Mouse (Mus musculus): ENCODE data around the gene Tnk2.

Tnk2 gene

DNA sequence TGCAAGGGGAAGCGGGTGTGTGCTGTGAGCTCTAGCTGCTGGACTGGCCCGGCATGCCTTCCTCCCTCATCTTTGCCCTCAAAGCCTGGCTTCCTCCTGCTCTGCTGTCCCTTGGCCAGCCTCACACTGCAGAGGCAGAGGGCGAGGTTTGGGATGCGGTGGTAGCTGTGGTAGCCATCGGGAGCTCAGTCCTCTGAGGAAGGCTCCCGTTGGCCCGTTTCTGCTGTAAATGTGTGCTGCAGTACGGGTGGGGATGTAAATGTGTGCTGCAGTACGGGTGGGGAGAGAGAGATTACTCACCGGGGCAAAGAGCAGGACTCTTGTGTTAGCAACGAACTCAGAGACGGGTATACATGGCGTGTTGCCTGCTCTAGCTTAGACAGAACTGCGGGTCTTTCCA lies 35.1 kb downstream of the Tnk2 start:
- DNase-seq (ENCODE audit: low spot score): peak; percentile 26

DNA sequence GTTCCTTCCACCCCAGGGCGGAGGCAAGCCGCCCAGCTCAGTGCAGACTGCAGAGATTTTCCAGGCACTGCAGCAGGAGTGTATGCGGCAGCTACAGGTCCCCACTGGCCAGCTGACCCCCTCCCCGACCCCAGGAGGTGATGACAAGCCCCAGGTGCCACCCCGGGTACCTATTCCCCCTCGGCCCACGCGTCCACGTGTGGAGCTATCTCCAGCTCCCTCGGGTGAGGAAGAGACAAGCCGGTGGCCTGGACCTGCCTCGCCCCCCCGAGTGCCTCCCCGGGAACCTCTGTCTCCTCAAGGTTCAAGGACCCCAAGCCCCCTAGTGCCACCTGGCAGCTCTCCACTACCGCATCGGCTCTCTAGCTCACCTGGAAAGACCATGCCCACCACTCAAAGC lies 36.3 kb downstream of the Tnk2 start:
- DNase-seq (ENCODE audit: low spot score): peak; percentile 7

DNA sequence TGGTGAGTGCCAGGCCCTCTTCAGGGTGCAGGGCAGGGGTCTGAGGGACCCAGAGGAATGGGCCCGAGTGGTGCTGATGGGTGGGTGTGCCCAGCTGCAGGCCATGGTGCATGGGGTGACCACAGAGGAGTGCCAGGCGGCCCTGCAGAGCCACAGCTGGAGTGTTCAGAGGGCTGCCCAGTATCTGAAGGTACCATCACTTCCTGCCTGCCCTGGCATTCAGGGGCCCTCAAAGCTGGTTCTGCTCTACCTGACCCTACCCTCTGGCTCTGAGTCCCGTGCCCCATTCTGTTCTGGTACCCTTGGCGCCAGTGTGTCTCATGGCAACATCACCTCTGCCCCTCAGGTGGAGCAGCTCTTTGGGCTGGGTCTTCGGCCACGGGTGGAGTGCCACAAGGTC lies 37.1 kb downstream of the Tnk2 start:
- peak; percentile 10 for DNase-seq (ENCODE audit: low spot score)

DNA sequence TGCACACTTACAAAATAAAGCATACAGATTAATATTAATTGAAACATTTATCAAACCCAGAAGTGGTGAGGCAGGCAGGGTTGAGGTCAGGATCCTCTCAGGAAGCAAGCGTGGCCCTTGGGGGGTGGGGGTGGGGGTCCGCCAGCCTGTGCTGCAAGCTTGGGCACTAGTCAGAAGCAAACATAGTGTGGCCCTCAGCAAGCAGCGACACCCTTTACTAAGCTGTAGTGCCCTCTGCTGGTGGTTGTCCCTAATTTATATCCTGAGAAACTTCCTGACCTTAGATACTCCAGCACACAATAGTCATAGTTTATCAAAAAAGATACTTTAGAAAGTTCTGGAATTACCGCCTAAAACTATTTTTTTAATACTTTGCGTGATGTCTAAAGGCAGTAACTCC lies 38.5 kb downstream of the Tnk2 start:
- DNase-seq (ENCODE audit: low spot score): peak; percentile 80

DNA sequence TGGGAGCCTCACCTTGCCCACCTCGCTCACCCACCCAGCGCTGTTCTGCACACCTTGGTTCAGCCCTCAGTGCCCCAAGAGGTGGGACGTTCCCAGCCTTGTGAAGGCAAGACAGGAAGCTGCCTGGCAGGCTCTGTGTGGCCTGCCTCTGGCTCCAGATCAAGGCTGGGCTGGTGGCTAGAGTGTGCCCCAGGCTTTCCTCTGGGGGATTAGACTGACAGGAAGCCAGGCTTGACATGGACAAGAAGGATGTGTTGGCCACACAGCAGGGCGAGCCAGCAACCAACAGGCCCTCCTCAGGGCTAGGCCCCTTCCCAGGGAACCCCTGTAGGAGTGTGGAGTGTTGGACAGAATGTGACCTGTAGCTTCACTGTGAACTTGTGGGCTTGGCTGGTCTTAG lies 39.2 kb downstream of the Tnk2 start:
- peak; percentile 7 for DNase-seq (ENCODE audit: low spot score)

DNA sequence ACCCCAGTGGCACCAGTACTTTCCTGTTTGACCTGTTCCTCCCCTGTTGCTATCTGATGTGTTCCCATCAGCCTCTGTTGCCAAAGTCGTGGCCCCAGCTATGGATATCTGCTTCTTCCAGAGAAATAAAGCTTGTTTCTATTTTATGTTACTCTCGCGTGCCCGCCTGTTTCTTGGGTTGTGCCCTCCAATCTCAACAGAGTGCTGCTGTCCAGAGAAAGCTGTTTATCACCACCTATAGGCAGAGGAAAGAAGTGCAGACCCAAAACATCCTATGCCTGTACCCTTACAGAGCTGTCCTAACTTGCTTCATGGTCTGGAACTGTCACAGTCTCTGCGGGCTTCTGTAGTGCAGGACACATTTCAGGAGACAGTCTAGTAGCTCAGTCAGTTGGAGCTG lies 39.7 kb downstream of the Tnk2 start:
- peak; percentile 56 for DNase-seq (ENCODE audit: low spot score)

DNA sequence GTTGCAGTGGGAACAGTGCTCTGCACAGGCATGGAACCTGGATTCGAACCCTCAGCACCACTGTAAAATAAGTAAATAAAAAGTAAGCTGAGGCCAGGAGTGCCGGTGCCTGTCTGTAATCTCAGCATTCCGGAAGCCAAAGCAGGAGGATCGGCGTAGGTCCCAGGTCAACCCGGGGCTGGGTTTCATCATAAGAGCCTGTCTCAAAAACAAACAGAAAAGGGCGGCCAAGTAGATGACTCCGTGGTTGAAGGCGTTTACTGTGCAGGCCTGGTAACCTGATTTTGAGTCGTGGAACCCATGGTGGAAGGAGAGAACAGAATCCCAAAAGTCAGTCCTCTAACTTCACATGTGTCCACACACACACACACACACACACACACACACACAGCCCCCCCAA lies 41.7 kb downstream of the Tnk2 start:
- DNase-seq (ENCODE audit: low spot score): no peak

DNA sequence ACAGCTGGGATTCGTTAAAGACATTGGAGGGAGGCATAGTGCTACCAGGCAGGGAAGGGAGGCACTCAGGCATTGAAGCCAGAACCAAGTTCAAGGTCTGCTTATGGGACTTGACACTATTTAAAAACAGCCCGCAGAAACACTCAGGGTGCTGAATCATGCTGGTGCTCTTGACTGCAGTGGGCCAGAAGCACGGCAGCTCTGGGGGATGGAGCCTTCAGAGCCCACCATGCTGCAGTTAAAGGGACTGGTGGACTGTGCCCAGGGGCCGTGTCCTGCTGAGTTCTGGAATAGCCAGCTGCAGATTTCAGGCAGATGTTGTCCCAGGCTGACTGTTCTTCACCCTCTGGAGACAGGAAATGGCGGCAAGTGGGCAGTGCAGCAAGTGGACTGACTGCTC lies 42.3 kb downstream of the Tnk2 start:
- DNase-seq (ENCODE audit: low spot score): no peak

DNA sequence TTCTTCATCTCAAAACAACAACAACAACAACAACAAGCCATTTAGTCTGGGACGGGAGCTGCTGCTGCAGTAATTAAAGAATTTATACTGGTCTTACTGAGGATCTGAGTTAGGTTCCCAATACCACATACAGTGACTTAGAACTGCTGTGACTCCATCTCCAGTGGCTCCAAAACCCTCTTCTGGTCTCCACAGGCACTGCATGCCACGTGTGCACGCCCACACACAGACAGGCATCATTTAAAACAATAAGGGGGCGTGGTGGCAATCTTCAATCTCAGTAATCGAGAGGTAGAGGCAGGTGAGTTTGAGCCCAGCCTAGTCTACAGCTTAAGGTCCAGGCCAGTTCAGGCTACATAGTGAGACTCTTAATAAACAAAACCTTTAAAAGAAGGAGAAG lies 43.5 kb downstream of the Tnk2 start:
- DNase-seq (ENCODE audit: low spot score): no peak

DNA sequence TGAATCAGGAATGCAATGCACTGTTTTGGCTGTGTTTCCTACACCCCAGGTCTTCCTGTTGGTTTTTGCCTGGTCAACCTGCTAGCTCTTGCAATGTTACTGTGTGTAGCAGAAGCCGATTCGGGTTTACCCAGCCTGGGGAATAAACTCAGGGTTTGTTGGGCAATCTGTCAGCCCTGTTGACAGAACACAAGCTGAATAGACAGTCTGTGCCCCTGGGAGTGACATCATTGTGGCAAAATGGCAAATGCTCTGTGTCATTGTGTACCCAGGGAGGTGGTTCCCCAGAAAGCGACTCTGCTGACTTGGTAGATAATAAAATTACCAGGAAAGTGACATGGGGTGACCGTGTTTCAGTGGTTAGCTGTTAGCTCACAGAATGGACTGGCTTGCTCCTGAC lies 45.1 kb downstream of the Tnk2 start:
- no peak for DNase-seq (ENCODE audit: low spot score)

DNA sequence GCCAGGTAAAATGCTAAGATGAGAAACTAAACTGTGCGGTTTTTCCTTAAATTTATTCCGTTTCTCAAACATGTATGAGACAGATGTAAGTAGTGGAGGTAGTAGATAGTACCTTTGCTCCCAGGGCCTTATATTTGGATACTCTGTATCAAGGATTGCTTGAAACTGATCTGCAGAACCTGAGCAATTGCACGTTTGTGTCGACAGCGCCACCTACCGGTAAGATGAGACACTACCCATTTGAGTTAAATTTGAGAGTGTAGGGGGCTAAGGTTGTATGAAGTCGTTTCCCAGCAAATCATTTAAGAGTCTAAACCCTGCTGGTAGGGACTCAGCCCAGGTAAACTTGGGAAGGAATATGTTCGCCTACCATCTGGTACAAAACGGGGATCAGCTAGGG lies 45.8 kb downstream of the Tnk2 start:
- peak; percentile 76 for DNase-seq (ENCODE audit: low spot score)

DNA sequence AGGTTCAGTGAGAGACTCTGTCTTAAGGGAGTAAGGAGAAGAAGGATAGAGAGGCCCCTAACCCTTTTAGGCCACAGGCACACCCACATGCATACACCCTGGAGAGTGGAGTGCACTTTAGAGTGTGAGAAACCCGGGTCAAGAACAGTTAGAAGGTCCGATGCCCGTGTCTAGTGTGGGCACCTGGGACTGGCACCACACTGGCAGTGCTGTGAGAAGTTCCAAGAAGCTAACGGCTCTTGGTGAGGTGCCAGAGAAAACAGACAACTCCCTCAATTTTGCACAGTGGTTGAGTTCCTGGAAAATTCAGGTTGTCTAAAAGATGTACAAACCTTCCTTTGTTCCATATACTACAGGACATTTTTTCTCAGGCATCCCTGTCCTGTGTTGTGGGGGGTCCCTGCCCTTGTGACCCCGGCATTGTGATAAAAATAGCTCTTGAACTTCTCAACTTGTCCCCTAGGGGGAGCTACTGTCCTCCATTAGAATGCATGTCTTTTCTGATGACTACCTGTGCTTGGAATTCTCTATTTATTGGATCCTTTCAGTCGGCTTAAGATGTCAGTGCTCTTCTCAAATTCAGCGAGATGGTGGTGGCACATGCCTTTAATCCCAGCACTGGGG lies 53.3 kb downstream of the Tnk2 start:
- no peak for DNase-seq (ENCODE audit: low spot score)

DNA sequence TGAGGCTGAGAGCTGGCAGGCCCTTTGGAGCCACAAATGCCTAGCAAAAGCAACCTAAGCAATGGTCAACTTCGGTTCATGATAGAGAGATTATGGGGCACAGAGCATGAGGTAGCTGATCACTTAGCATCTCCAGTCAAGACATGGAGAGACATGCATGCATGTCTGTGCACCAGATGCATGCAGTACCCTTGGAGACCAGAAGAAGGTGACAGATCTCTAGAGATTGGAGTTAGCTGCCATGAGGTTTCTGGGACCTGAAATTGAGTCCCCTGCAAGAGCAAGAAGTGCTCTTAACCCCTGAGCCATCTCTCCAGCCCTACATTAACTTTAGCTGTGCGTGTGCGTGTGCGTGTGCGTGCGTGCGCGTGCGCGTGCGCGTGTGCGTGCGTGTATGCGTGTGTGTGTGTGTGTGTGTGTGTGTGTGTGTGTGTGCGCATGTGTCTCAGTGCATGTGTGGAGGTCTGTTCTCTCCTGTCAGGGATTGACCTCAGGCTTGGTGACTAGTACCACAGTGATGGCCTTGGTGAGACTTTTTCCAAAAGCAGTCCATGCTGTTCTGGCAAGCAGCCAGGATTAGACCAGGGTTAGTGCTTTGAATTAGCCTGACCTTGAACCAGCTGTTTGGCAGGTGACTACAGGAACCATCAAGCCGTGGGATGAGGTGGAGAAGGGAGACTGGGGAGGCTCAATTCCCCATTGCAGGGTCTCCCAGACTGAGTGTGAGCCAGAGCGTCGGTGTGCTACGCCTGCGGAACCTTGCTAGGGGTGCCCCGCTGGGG lies 54.2 kb downstream of the Tnk2 start:
- no peak for DNase-seq (ENCODE audit: low spot score)

DNA sequence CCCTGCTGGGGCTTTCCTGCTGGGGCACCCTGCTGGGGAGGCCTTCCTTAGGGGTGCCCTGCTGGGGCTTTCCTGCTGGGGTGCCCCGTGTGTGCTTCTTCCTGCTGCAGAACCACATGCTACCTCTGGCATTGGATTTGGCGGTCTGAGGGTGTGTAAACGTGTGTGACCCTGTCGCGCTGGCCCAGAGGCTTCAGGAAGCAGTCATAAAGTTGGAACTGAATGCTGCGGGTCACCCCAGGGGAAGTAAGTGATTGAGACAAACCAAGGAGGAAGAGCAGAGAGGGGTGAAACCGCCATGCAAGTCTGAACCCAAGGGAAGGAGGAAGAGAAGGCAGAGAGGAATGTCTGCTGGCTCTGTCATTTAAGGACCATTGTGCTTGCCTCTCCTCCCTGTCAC lies 54.9 kb downstream of the Tnk2 start:
- no peak for DNase-seq (ENCODE audit: low spot score)

DNA sequence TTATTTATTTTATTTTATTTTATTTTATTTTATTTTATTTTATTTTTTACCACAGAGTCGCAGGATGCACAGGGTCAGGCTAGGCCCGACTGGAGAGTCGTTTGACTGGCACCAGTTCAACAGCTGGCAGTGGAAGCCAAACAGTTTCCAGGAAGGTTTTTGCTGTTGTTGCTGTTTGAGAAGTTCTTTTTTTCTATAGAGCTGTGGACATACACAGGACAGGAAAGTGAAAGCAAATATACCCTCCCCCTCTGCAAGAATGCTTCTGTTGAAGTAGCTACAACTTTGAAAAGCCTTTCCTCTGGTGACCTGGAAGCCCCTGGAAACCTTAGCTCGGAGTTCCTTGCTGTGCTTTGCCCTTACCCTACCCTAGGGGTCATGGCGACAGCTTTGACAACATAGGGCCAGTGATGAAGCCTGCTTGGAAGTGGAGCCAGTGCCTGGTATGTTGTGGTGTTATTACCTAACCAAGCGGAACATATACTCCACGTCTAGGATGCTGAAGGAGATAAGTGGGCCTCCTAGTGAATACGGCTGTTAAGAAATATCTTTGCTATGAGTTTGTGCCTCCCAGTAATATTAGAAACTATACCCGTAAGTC lies 59.7 kb downstream of the Tnk2 start:
- no peak for DNase-seq (ENCODE audit: low spot score)

DNA sequence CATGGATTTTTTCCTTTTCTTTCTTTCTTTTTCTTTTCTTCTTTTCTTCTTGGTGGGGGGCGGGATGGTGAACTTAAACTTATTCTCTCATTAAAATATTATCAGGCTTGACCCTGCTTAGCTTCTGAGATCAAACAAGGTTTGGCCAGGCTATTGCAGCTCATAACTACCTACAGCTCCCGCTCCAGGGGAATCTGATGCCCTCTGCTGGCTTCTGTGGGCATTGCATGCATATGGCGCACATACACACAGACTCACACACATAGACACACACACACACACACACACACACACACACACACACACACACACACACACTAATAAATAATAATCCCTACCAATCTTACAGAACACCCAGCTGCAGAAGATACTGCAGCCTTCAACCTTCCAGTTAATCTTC lies 61.9 kb downstream of the Tnk2 start:
- DNase-seq (ENCODE audit: low spot score): no peak

DNA sequence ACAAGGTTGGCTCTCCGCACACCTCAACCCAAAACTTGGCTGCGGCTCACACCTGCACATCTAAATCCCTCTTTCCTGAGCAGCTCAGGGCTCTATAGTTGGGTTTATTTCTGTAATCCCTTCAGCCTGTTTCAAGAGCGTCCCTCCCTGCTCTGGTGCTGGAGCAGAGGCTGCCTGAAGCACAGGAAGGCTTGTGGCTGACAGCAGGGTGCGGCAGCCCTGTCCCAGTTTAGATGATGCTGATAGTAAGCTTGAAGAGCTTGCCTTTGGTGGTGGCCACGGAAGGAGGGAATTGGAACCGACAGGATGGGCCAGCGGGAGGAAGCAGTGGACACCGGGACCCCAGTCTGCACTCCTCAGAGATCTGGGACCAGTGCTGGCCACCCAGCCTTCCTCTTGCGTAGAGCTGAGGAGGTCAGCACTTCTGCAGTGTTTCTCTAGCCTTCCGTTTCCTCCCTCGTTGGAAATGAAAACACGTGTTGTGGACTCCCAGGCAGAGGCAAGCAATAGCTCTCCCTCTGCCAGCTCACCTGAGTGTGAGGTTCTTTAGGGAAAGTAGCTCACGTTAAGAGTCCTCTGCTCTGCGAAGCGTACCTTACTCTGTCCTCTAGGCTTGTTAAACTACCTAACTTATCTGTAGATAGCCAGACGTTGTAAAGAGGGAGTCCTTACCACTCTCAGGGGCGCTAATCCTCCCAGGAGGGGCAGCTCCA lies 63.6 kb downstream of the Tnk2 start:
- DNase-seq (ENCODE audit: low spot score): no peak

DNA sequence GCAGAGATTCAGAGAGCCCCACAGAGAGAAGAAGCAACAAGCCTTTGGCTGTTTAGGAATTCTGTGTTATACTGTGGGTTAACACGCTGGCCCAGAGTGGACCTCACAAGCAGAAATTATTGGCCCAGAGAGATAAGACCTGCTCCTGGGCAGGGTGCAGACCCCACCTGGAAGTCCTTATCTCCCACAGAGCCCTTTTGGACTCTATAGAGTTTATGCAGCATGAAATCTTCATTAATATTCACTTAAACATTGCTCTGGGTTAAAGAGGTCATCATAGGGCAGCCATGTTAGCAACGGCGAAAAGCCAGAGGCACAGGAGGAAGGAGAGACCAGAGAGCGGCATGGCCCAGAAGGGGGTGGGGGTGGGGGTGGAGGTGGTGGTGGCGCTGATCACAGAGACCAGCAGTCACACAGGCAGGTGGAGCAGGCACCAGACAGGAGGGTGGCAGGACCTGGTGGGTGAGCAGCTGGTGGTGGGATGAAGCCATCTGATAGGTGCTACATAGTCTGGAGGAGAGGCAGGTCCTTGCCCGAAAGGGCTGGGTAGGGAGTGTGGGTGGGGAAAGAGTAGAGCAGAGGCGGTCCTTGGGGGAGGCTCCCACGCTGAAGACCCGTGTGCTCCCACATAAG lies 64.3 kb downstream of the Tnk2 start:
- no peak for DNase-seq (ENCODE audit: low spot score)

DNA sequence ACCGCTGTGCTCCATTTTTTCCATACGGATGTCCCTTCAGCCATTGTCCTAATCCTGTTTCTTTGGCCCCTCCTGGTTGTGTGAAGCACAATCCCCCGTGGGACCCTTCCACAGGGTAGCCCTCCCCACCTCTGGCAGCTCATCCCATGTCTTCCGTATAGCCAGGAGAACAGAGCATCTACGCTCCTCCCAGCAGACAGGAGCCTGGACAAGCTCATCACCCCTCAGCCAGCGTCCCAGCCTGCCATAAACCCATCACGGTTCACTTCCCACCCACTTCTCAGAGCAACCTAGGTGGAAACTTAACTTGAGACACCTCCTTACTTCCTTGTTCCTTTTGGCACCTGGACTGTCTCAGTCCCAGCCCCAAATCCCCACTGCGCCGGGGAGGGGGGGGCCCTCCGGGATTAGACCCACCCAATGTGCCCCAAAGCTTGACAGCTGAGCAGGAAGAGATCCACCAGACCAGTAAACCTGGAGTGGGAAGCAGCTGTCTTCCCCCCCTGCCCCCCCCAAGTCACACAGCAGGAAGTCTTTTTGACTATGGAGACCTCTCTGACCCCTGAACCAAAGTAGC lies 64.9 kb downstream of the Tnk2 start:
- DNase-seq (ENCODE audit: low spot score): no peak

DNA sequence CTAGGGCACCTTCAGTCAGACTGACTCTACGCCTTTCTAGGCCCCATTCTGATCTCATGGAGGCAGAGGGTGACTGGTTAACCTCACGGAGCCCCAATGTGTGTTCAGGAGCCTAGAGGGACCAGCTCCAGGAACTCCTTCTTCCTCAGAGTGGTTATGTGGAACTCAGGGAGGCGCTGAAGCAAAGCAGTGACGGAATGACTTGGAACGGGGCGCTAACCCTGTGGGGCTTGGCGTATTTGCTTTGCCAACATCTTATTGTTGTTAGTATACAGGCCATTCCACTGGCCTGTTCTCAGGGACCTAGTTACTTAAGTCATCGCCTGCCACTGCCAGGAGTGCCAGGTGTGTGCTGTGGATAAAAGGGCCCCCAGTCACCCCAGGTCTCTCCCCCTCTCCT lies 65.4 kb downstream of the Tnk2 start:
- DNase-seq (ENCODE audit: low spot score): no peak

DNA sequence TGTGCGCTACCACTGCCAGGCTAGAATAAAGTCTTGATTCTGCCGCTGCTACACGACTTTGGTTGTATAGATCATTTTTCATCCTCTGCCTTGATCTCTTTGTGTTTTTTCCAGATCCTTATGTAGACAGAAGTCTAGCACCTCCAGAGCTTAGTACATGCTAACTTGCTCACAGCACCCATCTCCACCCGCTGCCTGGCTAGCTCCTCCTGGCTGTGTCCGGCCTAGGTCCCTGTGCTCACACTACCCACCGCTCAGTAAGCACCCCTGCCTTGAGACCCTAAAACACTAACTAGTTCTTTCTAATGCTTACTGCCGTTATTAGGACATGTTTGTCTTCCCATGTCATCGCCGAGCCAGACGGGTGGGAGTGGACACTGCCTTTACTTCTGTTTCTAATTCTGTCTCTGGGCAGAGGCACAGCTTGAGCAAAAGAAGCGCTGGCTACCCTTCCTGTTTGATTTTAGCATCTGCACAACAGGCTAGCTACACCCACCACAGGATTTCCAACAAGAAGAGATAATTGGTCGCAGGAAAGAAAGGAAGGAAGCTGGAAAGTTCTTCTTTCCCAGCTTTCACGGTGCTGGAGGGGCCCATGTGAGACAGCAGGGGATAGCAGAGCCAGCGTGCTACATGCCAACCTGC lies 66.9 kb downstream of the Tnk2 start:
- no peak for DNase-seq (ENCODE audit: low spot score)

DNA sequence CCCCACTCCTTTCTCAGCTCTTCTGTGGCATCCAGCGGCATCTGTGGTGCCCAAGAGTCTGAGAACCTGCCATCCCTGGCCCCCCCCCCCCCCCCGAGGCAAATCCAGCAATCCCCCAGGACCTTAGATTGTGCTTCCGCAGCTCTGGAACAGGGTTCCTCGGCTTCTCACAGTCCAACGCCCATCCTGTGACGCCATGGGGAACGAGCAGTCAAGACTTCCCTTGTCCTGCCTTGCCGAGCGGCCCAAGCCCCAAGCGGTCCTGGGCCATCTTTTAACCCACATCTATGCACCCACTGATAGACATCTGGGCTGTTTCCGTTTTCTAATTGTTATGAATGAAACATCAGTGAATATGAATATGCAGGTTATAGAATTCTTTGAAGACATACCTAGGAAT lies 68.5 kb downstream of the Tnk2 start:
- DNase-seq (ENCODE audit: low spot score): no peak

All from urinary bladder, postnatal 14 days (tissue).